Mouse (Mus musculus): ENCODE results near the gene Atf4. TPM values are rescaled to one million over a fixed set of nuclear protein-coding genes. Genes with fewer than 3 reads are reported as not detected.

Gene Atf4
- total RNA-seq (2022) = 100 to 1,000 TPM in 2 of 4 experiments, 10 to 100 TPM in 2; 97.7 to 104 (median 99.8) TPM

- peak; percentile 99 for DNase-seq (ENCODE audit: low spot score in 2 of 2)
Observed at GRCm38 (mm10) chr15:80254847-80255645, at the start of gene Atf4. Gene Atf4, plus strand, starts transcription at chr15:80255184.

GRCm38 (mm10) chr15:80206057-80206565 is 48.9 kb upstream of the Atf4 start:
- no peak for DNase-seq (ENCODE audit: low spot score in 2 of 2)

- no peak for DNase-seq (ENCODE audit: low spot score in 2 of 2)
Observed at GRCm38 (mm10) chr15:80208446-80208845, 46.5 kb upstream of the Atf4 start.

- DNase-seq (ENCODE audit: low spot score in 2 of 2) = no peak
Observed at GRCm38 (mm10) chr15:80213688-80214087, 41.3 kb upstream of the Atf4 start.

- DNase-seq (ENCODE audit: low spot score in 2 of 2) = no peak
Observed at GRCm38 (mm10) chr15:80215716-80216479, 39.1 kb upstream of the Atf4 start.

- no peak for DNase-seq (ENCODE audit: low spot score in 2 of 2)
Observed at GRCm38 (mm10) chr15:80216480-80216820, 38.5 kb upstream of the Atf4 start.

GRCm38 (mm10) chr15:80217476-80217875 is 37.5 kb upstream of the Atf4 start:
- DNase-seq (ENCODE audit: low spot score in 2 of 2) = no peak

- no peak for DNase-seq (ENCODE audit: low spot score in 2 of 2)
Observed at GRCm38 (mm10) chr15:80219211-80219610, 35.8 kb upstream of the Atf4 start.

GRCm38 (mm10) chr15:80219705-80220657 is 35.0 kb upstream of the Atf4 start:
- DNase-seq (ENCODE audit: low spot score in 2 of 2) = no peak

GRCm38 (mm10) chr15:80221031-80221430 is 34.0 kb upstream of the Atf4 start:
- DNase-seq (ENCODE audit: low spot score in 2 of 2) = no peak

GRCm38 (mm10) chr15:80223751-80224150 is 31.2 kb upstream of the Atf4 start:
- no peak for DNase-seq (ENCODE audit: low spot score in 2 of 2)

GRCm38 (mm10) chr15:80225208-80225607 is 29.8 kb upstream of the Atf4 start:
- DNase-seq (ENCODE audit: low spot score in 2 of 2) = peak in 1 of 2 experiments; percentile 41

GRCm38 (mm10) chr15:80225796-80226195 is 29.2 kb upstream of the Atf4 start:
- no peak for DNase-seq (ENCODE audit: low spot score in 2 of 2)

GRCm38 (mm10) chr15:80228071-80228800 is 26.7 kb upstream of the Atf4 start:
- DNase-seq (ENCODE audit: low spot score in 2 of 2) = no peak

- no peak for DNase-seq (ENCODE audit: low spot score in 2 of 2)
Observed at GRCm38 (mm10) chr15:80232331-80232730, 22.7 kb upstream of the Atf4 start.

GRCm38 (mm10) chr15:80233053-80233452 is 21.9 kb upstream of the Atf4 start:
- DNase-seq (ENCODE audit: low spot score in 2 of 2) = no peak

GRCm38 (mm10) chr15:80233733-80234509 is 21.1 kb upstream of the Atf4 start, which contains the start of gene Mief1:
Gene Mief1, plus strand, starts transcription at chr15:80234018.
- peak; percentile 96 to 97 for DNase-seq (ENCODE audit: low spot score in 2 of 2)

GRCm38 (mm10) chr15:80235535-80235934 is 19.4 kb upstream of the Atf4 start, which contains the start of gene AC140267.1:
Gene AC140267.1, plus strand, starts transcription at chr15:80235835.
- DNase-seq (ENCODE audit: low spot score in 2 of 2) = no peak

GRCm38 (mm10) chr15:80248135-80248534 is 6.8 kb upstream of the Atf4 start:
- DNase-seq (ENCODE audit: low spot score in 2 of 2) = no peak

GRCm38 (mm10) chr15:80248596-80248995 is 6.4 kb upstream of the Atf4 start:
- DNase-seq (ENCODE audit: low spot score in 2 of 2) = no peak
